Mouse (Mus musculus): ENCODE results near the gene Rreb1. TPM values are rescaled to one million over a fixed set of nuclear protein-coding genes. Genes with fewer than 3 reads are reported as not detected.

Gene Rreb1
- polyA plus RNA-seq, 1 experiment from 2014 or later, result 14.1 TPM

GRCm38 (mm10) chr13:37776675-37777074 lies 1.5 kb upstream of the Rreb1 start:
- Histone ChIP-seq H3K27me3 (ENCODE audit: control insufficient read depth, insufficient read depth, low read length) (no peaks in the 10 kb centered on the region), H3K27ac (ENCODE audit: low read length) (no peak overlapping the region), H3K4me1 (ENCODE audit: control insufficient read depth, insufficient read depth, low read length) (peaks cover 13% of the 10 kb centered on the region; the same call in 1 of the 2 replicates), H3K9ac (ENCODE audit: low read length) (no peak overlapping the region), H3K4me2 (ENCODE audit: low read depth, low read length) (no peak overlapping the region), H3K36me3 (ENCODE audit: control insufficient read depth, insufficient read depth, low read length) (no peaks in the 10 kb centered on the region), H3K9me3 (replicated peaks; ENCODE audit: control insufficient read depth, low read length) (no peaks in the 10 kb centered on the region), H3K4me3 (replicated peaks; ENCODE audit: low read length) (no peak overlapping the region)
- no peak for ATAC-seq (ENCODE audit: insufficient read depth, low FRiP score)

DNA sequence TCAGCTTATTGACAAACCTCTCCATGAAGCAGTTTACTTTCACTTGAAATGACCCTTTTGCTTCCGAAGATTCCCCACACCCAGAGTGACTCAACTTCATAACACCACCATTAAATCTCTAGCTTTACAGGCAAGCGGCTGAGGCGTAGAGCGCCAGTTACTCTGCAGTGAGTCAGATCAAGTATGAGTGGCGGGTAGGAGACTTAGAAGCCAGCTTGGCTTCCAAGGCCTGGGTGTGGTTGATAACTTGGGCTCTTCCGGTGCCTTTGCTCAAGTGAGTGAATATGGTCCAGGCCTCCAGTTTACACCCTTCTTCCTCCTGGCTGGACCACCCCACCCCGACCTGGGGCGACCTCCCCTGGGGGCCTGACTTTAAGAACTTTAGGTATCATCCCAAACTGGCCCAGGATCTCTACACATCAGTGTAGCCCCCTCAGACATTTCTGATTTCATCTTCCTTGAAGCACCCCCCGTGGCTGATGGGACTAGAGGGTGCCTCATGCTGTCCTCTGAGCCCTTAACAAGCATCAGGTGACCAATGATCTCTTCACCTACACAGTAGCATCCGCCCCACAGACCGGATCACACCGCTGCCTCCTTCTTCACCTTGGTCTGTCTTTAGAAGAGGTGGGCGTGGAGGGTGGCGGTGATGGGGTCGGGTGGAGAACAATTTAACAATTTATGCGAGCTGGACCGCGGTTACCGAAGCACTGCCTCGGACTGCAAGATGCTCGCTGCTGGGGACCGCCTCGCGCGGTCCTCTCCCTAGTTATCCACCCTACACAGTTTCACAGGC lies 651 bp upstream of the Rreb1 start:
- peaks cover 13% of the 10 kb centered on the region; the same call in 1 of the 2 replicates for H3K4me1 ChIP-seq (ENCODE audit: control insufficient read depth, insufficient read depth, low read length)
- no peak overlapping the region for H3K27ac ChIP-seq (ENCODE audit: low read length)
- 24% methylated on average over 25 of the region's 25 CpGs for WGBS
- peak overlapping the region; percentile 100 for H3K4me2 ChIP-seq (ENCODE audit: low read depth, low read length)
- no peaks in the 10 kb centered on the region for H3K9me3 ChIP-seq (replicated peaks; ENCODE audit: control insufficient read depth, low read length)
- no peaks in the 10 kb centered on the region for H3K36me3 ChIP-seq (ENCODE audit: control insufficient read depth, insufficient read depth, low read length)
- peak; percentile 22; the same call in 1 of the 2 replicates for ATAC-seq (ENCODE audit: insufficient read depth, low FRiP score)
- H3K4me3 ChIP-seq (replicated peaks; ENCODE audit: low read length), result peak overlapping the region; percentile 64
- H3K9ac ChIP-seq (ENCODE audit: low read length), result peak overlapping the region; percentile 79
- H3K27me3 ChIP-seq (ENCODE audit: control insufficient read depth, insufficient read depth, low read length), result no peaks in the 10 kb centered on the region

DNA sequence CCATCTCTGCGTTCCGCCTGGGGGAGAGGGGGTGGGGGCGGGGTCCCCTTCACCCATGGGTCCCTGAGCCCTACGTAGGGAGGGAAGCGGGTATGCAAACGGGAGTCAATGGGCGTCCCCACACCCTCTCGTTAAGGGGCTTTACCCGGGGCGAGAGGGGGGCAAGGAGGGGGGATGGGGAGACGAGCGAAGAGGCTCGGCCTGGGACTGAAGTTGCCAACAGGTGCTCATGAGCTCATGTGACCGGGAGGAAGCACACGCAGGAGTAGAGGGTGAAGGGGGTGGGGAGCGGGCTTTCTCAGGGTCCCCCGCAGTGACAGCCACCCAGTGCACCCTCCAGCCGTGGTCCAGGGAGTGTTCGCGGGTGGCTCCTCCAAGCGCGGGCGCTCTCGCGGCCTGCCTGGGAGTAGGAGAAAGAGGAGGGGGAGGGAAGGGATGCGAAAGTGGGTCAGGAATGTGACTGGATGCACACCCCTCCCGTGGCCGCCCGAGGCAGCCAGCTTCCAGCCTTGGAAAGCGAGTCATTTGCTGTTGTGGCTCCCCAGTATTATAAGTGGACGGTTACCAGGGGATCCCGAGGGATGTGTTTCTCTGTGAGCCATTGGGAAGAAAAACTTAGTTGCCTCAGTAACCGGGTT lies 513 bp downstream of the Rreb1 start:
- Histone ChIP-seq H3K4me3 (replicated peaks; ENCODE audit: low read length) (peak overlapping the region; percentile 64), H3K9me3 (replicated peaks; ENCODE audit: control insufficient read depth, low read length) (no peaks in the 10 kb centered on the region), H3K36me3 (ENCODE audit: control insufficient read depth, insufficient read depth, low read length) (no peaks in the 10 kb centered on the region), H3K9ac (ENCODE audit: low read length) (peak overlapping the region; percentile 79), H3K4me2 (ENCODE audit: low read depth, low read length) (peak overlapping the region; percentile 100), H3K27ac (ENCODE audit: low read length) (peak overlapping the region; percentile 74), H3K27me3 (ENCODE audit: control insufficient read depth, insufficient read depth, low read length) (no peaks in the 10 kb centered on the region), H3K4me1 (ENCODE audit: control insufficient read depth, insufficient read depth, low read length) (peaks cover 13% of the 10 kb centered on the region; the same call in 1 of the 2 replicates)
- ATAC-seq (ENCODE audit: insufficient read depth, low FRiP score), result peak; percentile 59
- under 1% methylated on average over 33 of the region's 33 CpGs for WGBS

DNA sequence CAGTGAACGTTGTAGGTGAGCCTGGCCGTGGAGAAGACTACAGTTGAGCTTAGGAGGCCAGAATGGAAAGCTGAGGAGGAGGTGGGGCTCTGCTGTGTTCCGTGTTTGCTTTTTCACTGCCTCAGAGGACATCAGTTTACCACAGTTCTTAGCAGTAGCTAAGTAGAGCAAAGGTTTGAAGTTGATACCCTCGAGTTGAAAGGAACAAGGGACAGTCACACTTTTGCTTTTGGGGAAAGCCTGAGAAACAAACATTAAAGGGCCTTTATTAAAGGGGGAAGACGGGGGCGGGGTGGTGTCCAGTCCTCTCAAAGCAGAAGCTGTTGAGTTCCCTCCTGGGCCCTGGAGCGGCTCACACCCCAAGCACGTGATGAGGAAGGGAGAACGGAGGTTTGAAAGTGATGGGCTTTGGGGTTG lies 1.1 kb downstream of the Rreb1 start:
- peak; percentile 54; the same call in 1 of the 2 replicates for ATAC-seq (ENCODE audit: insufficient read depth, low FRiP score)

DNA sequence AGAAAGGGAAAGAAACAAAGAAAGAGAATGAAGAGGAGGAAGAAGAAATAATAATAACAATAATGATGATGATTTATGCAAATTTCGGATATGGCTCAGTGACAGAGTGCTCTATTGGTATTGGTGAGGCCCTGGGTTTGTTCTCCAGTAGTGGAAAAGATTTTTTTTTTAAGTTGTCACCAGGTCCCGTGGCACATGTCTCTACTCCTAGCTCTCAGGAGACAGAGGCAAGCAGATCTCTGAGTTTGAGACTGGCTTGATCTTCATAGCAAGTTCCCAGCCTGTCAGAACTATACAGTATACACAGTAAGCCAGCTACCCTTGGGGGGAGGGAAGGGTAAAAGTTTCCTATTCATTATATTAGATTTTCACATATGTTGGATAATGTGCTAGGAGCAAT lies 3.4 kb downstream of the Rreb1 start:
- no peaks in the 10 kb centered on the region for H3K27me3 ChIP-seq (ENCODE audit: control insufficient read depth, insufficient read depth, low read length)
- no peak overlapping the region for H3K9ac ChIP-seq (ENCODE audit: low read length)
- no peak overlapping the region for H3K4me2 ChIP-seq (ENCODE audit: low read depth, low read length)
- H3K4me1 ChIP-seq (ENCODE audit: control insufficient read depth, insufficient read depth, low read length), result peaks cover 15% of the 10 kb centered on the region; the same call in 1 of the 2 replicates
- no peak for ATAC-seq (ENCODE audit: insufficient read depth, low FRiP score)
- no peaks in the 10 kb centered on the region for H3K9me3 ChIP-seq (replicated peaks; ENCODE audit: control insufficient read depth, low read length)
- H3K4me3 ChIP-seq (replicated peaks; ENCODE audit: low read length), result no peak overlapping the region
- no peaks in the 10 kb centered on the region for H3K36me3 ChIP-seq (ENCODE audit: control insufficient read depth, insufficient read depth, low read length)
- WGBS, result 74% methylated on average over 2 of the region's 2 CpGs
- no peak overlapping the region for H3K27ac ChIP-seq (ENCODE audit: low read length)

More for the DNA sequence above, 1.1 kb downstream of the Rreb1 start:
- H3K9ac ChIP-seq (ENCODE audit: low read length), result peak overlapping the region; percentile 79
- no peaks in the 10 kb centered on the region for H3K36me3 ChIP-seq (ENCODE audit: control insufficient read depth, insufficient read depth, low read length)
- H3K27ac ChIP-seq (ENCODE audit: low read length), result peak overlapping the region; percentile 74
- H3K9me3 ChIP-seq (replicated peaks; ENCODE audit: control insufficient read depth, low read length), result no peaks in the 10 kb centered on the region
- WGBS, result 4% methylated on average over 9 of the region's 9 CpGs
- H3K4me3 ChIP-seq (replicated peaks; ENCODE audit: low read length), result peak overlapping the region; percentile 64
- H3K27me3 ChIP-seq (ENCODE audit: control insufficient read depth, insufficient read depth, low read length), result no peaks in the 10 kb centered on the region
- H3K4me2 ChIP-seq (ENCODE audit: low read depth, low read length), result peak overlapping the region; percentile 100
- peaks cover 13% of the 10 kb centered on the region; the same call in 1 of the 2 replicates for H3K4me1 ChIP-seq (ENCODE audit: control insufficient read depth, insufficient read depth, low read length)

GRCm38 (mm10) chr13:37782144-37782543 lies 3.9 kb downstream of the Rreb1 start:
- WGBS, result 78% methylated on average over 6 of the region's 6 CpGs
- H3K9ac ChIP-seq (ENCODE audit: low read length), result no peak overlapping the region
- H3K27me3 ChIP-seq (ENCODE audit: control insufficient read depth, insufficient read depth, low read length), result no peaks in the 10 kb centered on the region
- no peak overlapping the region for H3K4me2 ChIP-seq (ENCODE audit: low read depth, low read length)
- peaks cover 15% of the 10 kb centered on the region; the same call in 1 of the 2 replicates for H3K4me1 ChIP-seq (ENCODE audit: control insufficient read depth, insufficient read depth, low read length)
- no peak for ATAC-seq (ENCODE audit: insufficient read depth, low FRiP score)
- no peaks in the 10 kb centered on the region for H3K9me3 ChIP-seq (replicated peaks; ENCODE audit: control insufficient read depth, low read length)
- no peak overlapping the region for H3K4me3 ChIP-seq (replicated peaks; ENCODE audit: low read length)
- H3K36me3 ChIP-seq (ENCODE audit: control insufficient read depth, insufficient read depth, low read length), result no peaks in the 10 kb centered on the region
- no peak overlapping the region for H3K27ac ChIP-seq (ENCODE audit: low read length)

DNA sequence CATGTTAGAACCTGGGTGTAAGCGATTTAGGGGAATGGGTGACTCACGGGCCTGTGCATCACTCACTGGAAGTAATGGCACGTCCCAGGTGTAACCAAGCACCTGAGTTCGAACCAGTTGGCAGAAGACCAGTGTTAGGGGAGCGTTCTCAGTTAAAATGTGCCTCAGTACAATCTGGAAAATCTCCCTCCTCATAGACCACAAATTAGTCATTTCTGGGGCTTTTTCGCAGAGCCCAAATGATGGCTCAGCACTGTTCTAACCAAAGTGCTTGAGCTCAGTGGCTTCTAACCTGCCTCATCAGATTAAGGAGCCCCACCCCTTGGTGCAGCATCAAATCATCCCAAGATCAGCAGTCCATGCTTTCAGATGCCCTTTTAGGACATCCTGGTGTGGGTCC lies 5.5 kb downstream of the Rreb1 start:
- WGBS, result 88% methylated on average over 6 of the region's 6 CpGs
- no peak overlapping the region for H3K27ac ChIP-seq (ENCODE audit: low read length)
- peaks cover 7% of the 10 kb centered on the region; the same call in 1 of the 2 replicates for H3K4me1 ChIP-seq (ENCODE audit: control insufficient read depth, insufficient read depth, low read length)
- no peak for ATAC-seq (ENCODE audit: insufficient read depth, low FRiP score)
- no peaks in the 10 kb centered on the region for H3K36me3 ChIP-seq (ENCODE audit: control insufficient read depth, insufficient read depth, low read length)
- no peak overlapping the region for H3K9ac ChIP-seq (ENCODE audit: low read length)
- no peaks in the 10 kb centered on the region for H3K27me3 ChIP-seq (ENCODE audit: control insufficient read depth, insufficient read depth, low read length)
- H3K4me2 ChIP-seq (ENCODE audit: low read depth, low read length), result no peak overlapping the region
- H3K9me3 ChIP-seq (replicated peaks; ENCODE audit: control insufficient read depth, low read length), result no peaks in the 10 kb centered on the region
- no peak overlapping the region for H3K4me3 ChIP-seq (replicated peaks; ENCODE audit: low read length)

- 67% methylated on average over 7 of the region's 7 CpGs for WGBS
- no peak overlapping the region for H3K27ac ChIP-seq (ENCODE audit: low read length)
- peak; percentile 62 for ATAC-seq (ENCODE audit: insufficient read depth, low FRiP score)
- 0 out of 2 replicates have a peak, but pooled peaks cover 3% of the 10 kb centered on the region for H3K4me1 ChIP-seq (ENCODE audit: control insufficient read depth, insufficient read depth, low read length)
- H3K4me2 ChIP-seq (ENCODE audit: low read depth, low read length), result no peak overlapping the region
- H3K9ac ChIP-seq (ENCODE audit: low read length), result no peak overlapping the region
- no peaks in the 10 kb centered on the region for H3K9me3 ChIP-seq (replicated peaks; ENCODE audit: control insufficient read depth, low read length)
- H3K4me3 ChIP-seq (replicated peaks; ENCODE audit: low read length), result no peak overlapping the region
- no peaks in the 10 kb centered on the region for H3K27me3 ChIP-seq (ENCODE audit: control insufficient read depth, insufficient read depth, low read length)
- no peaks in the 10 kb centered on the region for H3K36me3 ChIP-seq (ENCODE audit: control insufficient read depth, insufficient read depth, low read length)
Measured at GRCm38 (mm10) chr13:37784226-37784625, 6.0 kb downstream of the Rreb1 start.

DNA sequence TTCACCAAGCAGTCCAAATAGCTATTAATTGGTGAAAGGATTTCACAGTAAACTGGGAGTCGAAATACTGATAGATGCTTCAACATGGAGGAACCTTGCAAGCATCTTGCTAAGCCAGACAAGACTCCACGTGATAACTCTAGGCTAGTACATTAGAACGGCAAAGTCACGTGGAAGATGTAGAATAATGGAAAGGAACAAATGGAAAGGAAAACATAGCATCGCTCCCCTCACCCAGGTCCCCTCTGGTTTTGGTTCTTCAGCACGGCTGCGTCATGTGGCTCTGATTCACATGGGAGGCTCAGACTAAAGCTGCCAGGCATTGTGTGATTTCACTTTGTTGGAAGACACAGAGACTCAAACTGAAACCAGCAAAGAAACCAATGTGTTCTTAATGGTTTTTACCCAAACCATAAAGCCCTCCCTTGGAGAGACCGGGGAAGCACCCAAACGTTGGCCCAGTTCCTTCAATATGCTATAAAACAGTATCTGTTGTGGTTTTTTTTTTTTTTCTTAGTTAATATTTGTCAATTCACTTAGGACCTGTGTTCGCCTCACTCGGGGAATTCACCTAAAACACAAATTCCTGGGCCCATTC lies 14.6 kb downstream of the Rreb1 start:
- no peak overlapping the region for H3K9ac ChIP-seq (ENCODE audit: low read length)
- WGBS, result 90% methylated on average over 11 of the region's 11 CpGs

More for the DNA sequence above, 14.6 kb downstream of the Rreb1 start:
- no peaks in the 10 kb centered on the region for H3K36me3 ChIP-seq (ENCODE audit: control insufficient read depth, insufficient read depth, low read length)
- H3K4me3 ChIP-seq (replicated peaks; ENCODE audit: low read length), result no peak overlapping the region
- no peaks in the 10 kb centered on the region for H3K4me1 ChIP-seq (ENCODE audit: control insufficient read depth, insufficient read depth, low read length)
- ATAC-seq (ENCODE audit: insufficient read depth, low FRiP score), result no peak
- H3K9me3 ChIP-seq (replicated peaks; ENCODE audit: control insufficient read depth, low read length), result no peaks in the 10 kb centered on the region
- no peak overlapping the region for H3K27ac ChIP-seq (ENCODE audit: low read length)
- no peak overlapping the region for H3K4me2 ChIP-seq (ENCODE audit: low read depth, low read length)
- H3K27me3 ChIP-seq (ENCODE audit: control insufficient read depth, insufficient read depth, low read length), result no peaks in the 10 kb centered on the region

Measured in stomach, embryonic 16.5 days (tissue).